Mouse (Mus musculus): ENCODE measurements around the gene Mtif3. TPM values are rescaled to one million over a fixed set of nuclear protein-coding genes. Genes with fewer than 3 reads are reported as not detected.
"Not testable (repeated sequence)": the region's sequence is repeated elsewhere in the genome, so short reads cannot be mapped to it uniquely, and the experiment has no call there.

Mtif3 gene
- total RNA-seq, 2 experiments from 2014 or later = 13.3 to 15.7 TPM

DNA sequence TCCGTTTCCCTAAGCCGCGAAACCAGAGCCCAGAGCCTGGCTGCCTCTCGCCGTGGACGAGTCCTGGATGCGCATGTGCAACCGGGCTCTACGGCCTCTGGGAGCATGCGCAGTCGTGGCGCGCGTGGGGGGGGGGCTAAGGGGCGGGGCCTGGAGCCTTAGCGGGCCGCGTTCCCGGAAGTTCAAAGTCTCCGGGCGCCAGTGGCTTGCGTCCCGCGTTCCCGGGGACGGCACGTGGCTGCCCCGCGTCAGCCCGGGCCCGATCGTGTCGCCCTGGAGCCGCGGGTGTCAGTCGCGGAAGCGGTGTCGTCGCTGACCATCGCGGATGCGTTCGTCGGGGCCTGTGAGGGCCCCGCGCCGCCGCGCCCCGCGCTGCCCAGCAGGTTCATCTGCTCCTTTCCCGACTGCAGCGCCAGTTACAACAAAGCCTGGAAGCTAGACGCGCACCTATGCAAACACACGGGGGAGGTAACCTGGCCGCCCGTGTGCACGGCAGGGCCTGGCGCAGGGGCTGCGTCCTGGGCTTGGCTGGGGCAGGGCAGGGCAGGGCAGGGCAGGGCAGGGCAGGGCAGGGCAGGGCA lies 15.0 kb downstream of the Mtif3 start, which contains the start of gene Gtf3a:
Gtf3a (plus strand) TSS at position 150 of the 581 bp plus-strand sequence.
- DNase-seq = peak; percentile 81

DNA sequence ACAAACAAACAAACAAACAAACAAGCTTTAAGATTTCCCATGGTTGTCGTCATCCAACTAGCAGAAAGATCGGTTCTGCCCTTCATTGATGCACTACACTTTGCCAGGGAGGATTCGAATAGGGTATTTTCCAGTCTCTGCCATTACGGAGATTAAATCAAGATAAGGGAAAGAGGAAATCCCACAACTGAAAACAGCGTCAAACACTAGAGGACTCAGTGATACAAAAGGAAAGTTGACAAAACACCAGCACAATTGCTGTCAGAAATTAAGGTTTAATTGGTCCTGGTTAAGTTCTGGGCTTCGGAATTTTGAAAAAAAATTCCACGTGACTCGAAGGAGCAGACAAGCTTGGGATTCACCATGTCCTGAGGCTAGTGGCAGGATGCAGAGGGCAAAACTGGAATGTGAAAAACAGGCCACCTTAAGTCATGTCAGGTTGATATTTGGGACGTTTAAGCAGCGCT lies 15.5 kb downstream of the Mtif3 start:
- no peak for DNase-seq

- DNase-seq = no peak
These were observed 16.1 kb downstream of the Mtif3 start for GRCm38 (mm10) chr5:146947497-146947896.

DNA sequence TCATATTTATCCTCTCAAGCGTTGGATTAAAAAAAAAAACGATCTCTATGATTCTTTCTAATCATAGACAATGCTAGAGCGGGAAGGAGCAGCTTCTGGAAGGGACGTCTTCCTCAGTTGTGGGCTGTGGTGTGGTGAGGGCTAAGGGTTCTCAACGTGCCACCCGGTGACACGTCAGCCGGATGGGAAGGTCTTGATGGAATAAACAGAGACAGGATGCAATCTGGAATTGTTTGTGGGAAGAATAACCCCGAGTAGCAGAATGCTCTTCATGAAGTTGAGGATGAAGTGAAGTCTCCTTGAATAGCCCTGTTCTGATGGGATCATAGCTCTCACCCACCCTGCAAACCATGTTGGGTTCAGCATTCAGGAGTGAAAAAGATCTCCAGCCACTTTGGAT lies 16.9 kb downstream of the Mtif3 start:
- no peak for DNase-seq

GRCm38 (mm10) chr5:146944568-146944967 lies 19.0 kb downstream of the Mtif3 start:
- no peak for DNase-seq

GRCm38 (mm10) chr5:146942965-146943364 lies 20.6 kb downstream of the Mtif3 start:
- no peak for DNase-seq

DNA sequence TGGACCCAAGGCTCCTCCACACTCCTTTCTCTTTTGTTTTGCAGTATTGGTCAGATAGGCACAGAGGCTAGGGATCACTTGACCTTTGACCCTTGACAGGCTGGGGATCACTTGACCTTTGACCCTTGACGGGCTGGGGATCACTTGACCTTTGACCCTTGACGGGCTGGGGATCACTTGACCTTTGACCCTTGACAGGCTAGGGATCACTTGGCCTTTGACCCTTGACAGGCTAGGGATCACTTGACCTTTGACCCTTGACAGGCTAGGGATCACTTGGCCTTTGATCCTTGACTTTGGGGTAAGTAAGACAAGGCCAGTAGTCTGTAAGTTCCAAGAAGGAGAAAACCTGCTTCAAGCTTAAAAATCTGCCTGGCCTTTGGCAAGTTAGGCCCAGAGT lies 21.7 kb downstream of the Mtif3 start:
- not testable (repeated sequence) for DNase-seq

GRCm38 (mm10) chr5:146940219-146940618 lies 23.4 kb downstream of the Mtif3 start:
- DNase-seq = no peak

DNA sequence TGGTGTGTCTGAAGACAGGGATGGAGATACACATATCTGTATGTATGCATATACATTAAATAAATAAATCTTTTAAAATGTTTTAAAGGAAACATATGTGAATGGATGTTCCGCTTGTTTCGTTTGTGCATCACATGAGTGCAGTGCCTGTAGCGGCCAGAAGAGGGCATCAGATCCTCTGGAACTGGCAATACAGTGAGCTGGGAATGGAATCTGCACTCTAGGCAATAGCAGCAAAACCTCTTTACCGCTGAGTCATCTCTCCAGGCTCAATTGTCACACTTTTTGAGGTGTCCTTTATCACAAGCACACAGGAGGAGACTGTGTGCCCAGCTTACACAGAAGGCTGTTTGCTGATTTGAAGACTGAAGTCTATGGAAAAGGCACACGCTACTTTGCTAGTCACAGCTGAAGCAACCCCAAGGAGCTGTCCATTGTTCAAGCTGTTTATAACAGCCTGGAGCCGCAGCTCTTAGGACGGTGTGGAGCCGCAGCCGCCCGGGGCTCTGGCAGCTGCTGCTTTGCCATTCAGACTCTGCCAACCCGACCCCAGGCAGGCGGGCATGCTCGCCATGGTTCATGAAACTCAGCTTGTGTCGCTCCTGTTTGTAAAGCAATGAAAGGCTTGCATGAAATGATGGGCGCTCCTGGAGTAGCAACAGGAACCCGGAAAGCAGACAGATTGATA lies 24.3 kb downstream of the Mtif3 start:
- peak; percentile 29 for DNase-seq

DNA sequence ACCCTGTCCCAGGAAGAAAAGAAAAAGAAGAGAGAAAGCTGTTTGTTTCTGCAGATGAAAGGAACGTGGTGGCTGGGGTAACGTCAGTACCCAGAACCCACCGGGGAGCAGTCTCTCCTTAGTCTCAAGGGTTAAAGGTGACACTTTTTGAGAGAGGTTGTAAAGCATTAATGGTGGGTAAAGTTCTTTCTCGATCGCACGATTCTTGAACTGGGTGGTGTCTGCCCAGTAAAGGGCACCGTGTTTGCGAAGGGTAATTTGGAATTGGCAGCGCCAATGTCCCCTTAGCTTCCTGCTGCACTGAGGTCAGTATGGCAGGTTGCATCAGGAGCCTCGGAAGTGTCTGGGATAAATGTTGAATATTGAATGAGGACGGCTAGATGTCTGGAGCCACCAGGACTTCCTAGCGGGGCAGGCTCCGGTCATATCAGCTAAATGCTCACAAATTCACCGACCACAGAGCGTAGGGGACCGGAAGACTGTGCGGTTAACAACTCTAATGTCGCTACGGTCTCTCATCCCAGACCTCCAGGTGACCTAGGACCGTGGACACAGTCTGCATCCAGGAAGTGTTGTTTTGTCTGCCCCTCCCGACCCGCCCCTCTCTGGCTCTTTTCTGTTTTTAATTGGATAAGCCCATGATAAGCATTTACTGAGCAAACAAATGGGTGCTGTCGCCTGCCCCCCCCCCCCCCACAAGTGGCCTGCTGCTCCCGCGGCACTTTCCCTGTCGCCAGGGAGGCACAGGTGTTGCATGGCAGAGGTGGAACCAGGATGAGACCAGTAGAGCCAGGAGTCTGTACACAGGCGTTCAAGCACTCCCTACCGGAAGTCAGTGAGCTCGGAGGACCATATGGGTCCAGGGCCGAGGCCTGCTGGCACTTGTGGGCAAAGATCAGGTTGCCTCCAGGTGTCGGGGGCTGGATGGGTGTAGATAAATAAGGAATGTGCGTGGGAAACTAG lies 25.8 kb downstream of the Mtif3 start:
- no peak for DNase-seq

GRCm38 (mm10) chr5:146933466-146933865 lies 30.1 kb downstream of the Mtif3 start:
- DNase-seq = no peak

GRCm38 (mm10) chr5:146931904-146932553 lies 31.6 kb downstream of the Mtif3 start:
- no peak for DNase-seq

DNA sequence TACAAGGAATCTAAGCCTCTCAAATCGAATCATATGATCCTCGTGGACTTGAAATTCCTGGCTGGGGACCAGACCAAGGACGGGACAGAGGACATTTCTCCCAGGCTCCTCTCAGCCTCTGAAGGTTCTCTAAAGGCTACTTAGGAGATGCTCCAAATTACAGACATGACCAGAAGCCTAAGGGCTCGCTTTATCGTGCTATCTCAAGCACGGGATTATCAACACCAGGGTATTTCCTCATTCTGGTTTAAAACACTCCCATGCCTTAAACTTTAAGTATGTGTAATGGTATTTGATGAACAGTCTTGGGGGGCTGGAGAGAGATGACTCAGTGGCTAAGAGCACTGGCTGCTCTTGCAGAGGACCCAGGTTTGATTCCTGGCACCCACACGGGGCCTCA lies 32.2 kb downstream of the Mtif3 start:
- no peak for DNase-seq

DNA sequence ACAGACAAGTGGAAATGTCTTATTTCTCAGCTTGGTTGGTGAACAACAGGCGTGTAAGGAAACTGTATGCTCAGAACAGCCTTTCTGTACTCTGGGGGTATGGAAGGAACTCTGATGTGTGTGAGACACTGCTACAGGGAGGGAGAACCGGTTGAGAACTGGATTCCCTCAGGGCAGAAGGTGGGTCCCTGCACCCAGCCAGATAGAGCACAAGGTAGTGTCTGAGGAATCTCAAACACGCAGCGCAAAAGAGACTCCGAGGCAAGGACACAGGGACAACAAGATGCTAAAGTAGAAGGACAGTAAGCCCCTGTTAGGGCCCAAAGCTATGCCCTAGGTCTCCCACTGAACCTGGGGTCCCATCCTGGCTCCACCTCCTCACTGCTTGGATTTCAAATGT lies 36.9 kb downstream of the Mtif3 start:
- no peak for DNase-seq

DNA sequence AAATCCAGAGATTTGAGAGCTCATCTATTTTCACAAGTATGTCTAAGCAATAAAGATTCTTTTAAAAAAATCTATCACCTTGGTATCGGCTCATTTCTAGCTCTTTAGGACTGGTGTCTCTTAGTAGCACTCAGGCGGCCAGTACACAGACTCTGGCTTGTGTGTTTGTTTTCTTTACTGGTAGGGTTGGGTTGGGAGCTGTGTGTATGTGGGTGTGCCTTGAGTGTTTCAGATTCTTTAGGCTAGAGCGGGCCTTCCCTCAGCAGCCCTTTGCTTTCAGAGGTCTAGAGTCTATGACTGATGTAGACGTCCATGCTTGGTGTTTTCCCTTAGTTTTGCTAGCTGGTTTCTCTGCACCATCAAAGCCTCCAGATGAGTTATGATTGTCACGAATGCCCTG lies 40.1 kb downstream of the Mtif3 start:
- DNase-seq = no peak

- no peak for DNase-seq
These were observed 42.4 kb downstream of the Mtif3 start for GRCm38 (mm10) chr5:146921224-146921623.

DNA sequence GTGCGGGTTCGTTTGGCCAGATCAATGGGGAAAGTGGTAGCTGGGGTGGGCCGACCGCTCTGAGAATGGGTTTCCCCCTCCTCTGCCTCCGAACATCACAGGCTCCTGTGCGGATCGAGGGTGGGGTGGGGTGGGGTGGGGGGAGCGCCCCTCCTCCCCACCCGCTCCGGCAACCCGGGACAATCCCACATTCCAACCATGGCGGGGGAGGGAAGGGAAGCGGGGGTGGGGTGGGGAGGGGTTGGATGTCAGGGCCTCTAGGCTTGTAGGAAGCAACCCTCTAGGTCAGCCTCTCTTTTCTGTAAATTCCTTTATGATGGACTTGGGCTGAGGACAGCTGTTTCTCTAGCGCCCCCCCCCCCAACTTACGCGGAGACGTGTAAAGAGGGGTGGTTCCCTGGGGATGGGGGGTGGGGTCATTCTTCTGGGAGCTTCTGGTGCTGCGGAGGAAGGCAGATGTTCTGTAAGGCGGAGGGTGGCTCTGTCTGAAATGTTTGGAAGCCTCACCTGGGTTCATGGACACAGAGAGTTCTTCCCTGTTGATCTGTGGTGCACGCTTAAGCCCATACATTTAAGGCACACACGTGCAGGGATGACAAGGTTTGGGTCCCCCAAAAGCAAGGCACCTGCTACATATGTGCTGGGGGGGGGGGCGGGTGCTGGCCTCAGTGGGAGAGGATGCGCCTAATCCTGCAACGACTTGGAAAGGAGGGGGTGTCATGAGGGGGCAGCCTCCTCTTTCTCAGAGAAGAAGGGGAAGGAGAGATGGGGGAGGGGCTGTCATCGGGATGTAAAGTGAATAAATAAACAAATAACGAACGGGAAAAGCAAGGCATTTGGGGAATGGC lies 43.1 kb downstream of the Mtif3 start:
- DNase-seq = no peak

DNA sequence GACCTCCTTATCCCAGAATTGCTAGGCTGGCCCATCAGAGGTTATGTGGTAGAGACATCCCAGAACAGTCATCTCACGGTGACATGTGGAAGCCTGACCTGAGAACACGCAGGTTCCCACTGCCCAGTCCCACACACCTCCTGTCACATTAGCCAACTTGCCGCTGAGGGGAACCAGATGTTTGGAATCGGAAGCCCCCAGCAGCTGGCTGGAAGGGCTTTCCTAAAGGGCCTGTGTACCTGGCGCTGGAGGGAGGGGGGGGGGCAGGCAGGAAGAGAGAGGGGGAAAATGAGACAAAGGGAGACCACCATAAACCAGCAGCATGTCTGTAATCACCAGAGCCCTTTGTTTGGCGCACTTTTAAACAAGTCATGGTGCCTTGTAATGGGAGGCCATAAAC lies 43.7 kb downstream of the Mtif3 start:
- no peak for DNase-seq

DNA sequence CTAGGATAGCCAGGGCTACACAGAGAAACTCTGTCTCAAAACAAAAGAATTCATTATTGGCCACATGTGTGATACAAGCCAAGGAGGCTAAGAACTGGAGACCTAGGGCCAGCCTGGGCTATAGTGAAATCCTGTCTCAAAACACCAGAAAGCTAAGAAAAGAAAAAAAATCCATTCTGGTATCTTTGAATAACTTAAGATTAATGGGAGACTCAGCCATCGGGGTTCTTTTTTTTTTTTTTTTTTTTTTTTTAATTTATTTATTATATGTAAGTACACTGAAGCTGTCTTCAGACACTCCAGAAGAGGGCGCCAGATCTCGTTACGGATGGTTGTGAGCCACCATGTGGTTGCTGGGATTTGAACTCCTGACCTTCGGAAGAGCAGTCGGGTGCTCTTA lies 46.2 kb downstream of the Mtif3 start:
- not testable (repeated sequence) for DNase-seq

DNA sequence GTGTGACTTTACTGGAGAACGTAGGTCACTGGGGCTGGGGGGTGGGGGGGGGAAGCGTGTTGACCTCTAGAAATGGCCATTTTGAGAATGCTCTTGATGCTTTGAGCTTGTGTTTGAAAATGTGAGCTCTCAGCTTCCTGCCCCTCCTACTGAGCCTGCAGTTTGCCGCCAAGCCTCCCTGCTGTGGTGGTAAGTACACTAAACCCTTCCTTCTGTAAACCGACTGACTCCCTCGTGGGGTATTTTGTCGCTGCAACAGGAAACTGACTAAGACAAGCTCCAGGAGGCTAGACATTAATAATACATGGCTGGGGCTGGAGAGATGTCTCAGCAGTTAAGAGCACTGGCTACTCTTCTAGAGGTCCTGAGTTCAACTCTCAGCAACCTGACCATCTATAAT lies 46.8 kb downstream of the Mtif3 start:
- DNase-seq = no peak

- no peak for DNase-seq
These were observed 47.3 kb downstream of the Mtif3 start for GRCm38 (mm10) chr5:146916273-146916672.

All from heart, postnatal 4 days (tissue).